Mouse (Mus musculus): ENCODE measurements around the gene Lpar3. TPM values are rescaled to one million over a fixed set of nuclear protein-coding genes. Genes with fewer than 3 reads are reported as not detected.

Lpar3 gene
- polyA plus RNA-seq (2016; fragmentation: Nextera tagmentation; extraction: Ambion mirVana) = 0.68 and 1.00 TPM in 2 replicates

DNA sequence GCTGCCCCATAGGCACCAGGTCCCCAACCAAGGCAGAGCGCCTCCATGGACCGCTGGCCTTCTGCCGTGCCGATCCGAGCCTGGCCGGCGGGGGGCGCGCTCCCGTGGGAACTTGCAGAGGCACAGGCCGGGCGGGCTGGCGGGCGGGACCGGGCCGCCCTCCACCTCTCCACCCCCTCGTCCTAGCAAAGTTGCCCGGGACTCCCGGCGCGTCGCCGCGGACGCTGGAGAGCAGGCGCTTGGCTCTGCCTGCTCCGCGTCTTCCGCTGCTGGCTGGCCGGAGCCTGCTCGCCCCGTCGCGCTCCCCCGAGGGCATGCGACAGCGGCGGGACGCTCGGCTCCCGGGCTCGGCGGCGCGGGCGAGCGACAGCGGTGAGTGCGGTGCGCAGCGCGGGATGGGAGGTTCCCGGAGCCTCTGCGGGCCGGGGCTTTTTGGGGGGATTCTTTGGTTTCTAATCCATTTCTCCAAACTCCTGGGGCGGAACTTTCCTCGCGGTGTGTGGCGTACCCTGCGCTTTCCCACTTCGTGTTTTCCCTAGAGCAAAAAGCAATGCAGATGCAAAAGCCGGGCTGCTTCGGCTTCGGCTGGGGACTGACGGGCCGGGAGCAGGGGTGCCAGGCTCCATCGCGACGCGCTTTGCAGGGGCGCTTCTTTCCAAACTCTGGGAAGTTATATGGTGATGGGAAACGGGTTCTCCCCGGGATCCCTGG is at the start of gene Lpar3:
TSS of gene Lpar3 (plus strand) at position 188 of the 711 bp plus-strand sequence.
- Histone ChIP-seq H3K36me3 (no peaks in the 10 kb centered on the region), H3K27me3 (ENCODE audit: insufficient read depth, poor library complexity, severe bottlenecking) (peaks cover 59% of the 10 kb centered on the region), H3K4me1 (replicated peaks) (peaks cover 15% of the 10 kb centered on the region; the same call in 1 of the 2 replicates), H3K27ac (peak within 1 kb of the TSS; percentile 74), H3K4me3 (peak within 1 kb of the TSS; percentile 62), H3K9me3 (no peaks in the 10 kb centered on the region)
- DNase-seq (ENCODE audit: low spot score) = peak; percentile 84
- under 1% methylated on average over 73 of the region's 73 CpGs for WGBS

GRCm38 (mm10) chr3:146173030-146173429 is 47.7 kb upstream of the Lpar3 start:
- H3K4me1 ChIP-seq (replicated peaks) = 0 out of 2 replicates have a peak, but pooled peaks cover under 1% of the 10 kb centered on the region
- H3K9me3 ChIP-seq = no peaks in the 10 kb centered on the region
- WGBS = 81% methylated on average over 5 of the region's 5 CpGs
- H3K27ac ChIP-seq = no peak overlapping the region
- H3K27me3 ChIP-seq (ENCODE audit: insufficient read depth, poor library complexity, severe bottlenecking) = no peaks in the 10 kb centered on the region
- H3K4me3 ChIP-seq = no peak overlapping the region
- no peaks in the 10 kb centered on the region for H3K36me3 ChIP-seq
- no peak for DNase-seq (ENCODE audit: low spot score)

- Histone ChIP-seq H3K27ac (no peak overlapping the region), H3K36me3 (no peaks in the 10 kb centered on the region), H3K4me3 (no peak overlapping the region), H3K9me3 (no peaks in the 10 kb centered on the region), H3K27me3 (ENCODE audit: insufficient read depth, poor library complexity, severe bottlenecking) (no peaks in the 10 kb centered on the region), H3K4me1 (replicated peaks) (peaks cover 7% of the 10 kb centered on the region)
- 91% methylated on average over 9 of the region's 9 CpGs for WGBS
- DNase-seq (ENCODE audit: low spot score) = no peak
Observed at GRCm38 (mm10) chr3:146174215-146174614, 46.5 kb upstream of the Lpar3 start.

GRCm38 (mm10) chr3:146177295-146177694 is 43.5 kb upstream of the Lpar3 start:
- WGBS = 86% methylated on average over 7 of the region's 7 CpGs
- peaks cover 7% of the 10 kb centered on the region for H3K4me1 ChIP-seq (replicated peaks)
- H3K9me3 ChIP-seq = no peaks in the 10 kb centered on the region

DNA sequence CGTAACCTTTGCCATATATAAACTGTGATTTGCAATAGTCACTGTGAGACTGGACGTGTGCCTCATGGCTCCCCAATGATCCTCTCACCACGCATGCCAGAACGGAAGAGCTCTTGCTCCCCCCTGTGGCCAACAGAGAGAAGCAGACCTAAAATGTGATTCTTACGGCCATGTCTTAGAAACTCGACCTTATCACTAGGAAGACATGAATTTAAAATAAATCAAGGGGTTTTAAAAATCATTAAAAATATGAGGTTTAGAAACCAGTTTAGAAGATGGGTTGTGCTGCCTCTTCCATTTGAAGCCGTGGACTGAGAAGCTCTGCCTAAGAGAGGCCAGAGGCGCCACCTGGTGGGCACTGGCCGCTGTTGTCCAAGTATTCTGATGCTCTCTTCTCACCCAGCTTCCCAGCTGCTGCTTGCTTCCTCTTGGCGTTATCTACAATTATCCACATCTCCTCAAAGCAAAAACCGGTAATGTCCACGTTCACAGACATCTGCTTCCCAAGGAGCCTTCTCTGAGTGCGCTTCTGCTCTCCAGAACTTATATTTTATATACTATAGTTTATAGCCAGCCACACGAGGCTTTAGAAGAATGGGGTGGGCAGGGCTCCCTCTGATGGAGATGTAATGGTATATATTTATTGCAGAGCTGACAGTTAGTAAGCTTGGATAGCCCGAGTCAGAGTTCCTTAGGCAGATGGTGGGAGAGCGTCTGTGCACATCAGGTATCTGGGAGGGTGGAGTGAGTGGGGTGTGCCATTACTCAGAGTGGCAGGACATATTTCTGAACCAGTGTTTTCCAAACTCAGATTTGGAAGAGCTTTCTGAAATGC is 42.8 kb upstream of the Lpar3 start:
- Histone ChIP-seq H3K4me1 (replicated peaks) (peaks cover 7% of the 10 kb centered on the region), H3K4me3 (peak overlapping the region; percentile 47), H3K27ac (peak overlapping the region; percentile 79), H3K36me3 (no peaks in the 10 kb centered on the region), H3K27me3 (ENCODE audit: insufficient read depth, poor library complexity, severe bottlenecking) (peaks cover 12% of the 10 kb centered on the region; the same call in 1 of the 2 replicates), H3K9me3 (no peaks in the 10 kb centered on the region)
- WGBS = 7% methylated on average over 16 of the region's 16 CpGs
- DNase-seq (ENCODE audit: low spot score) = peak; percentile 84

More at GRCm38 (mm10) chr3:146177295-146177694, 43.5 kb upstream of the Lpar3 start:
- Histone ChIP-seq H3K27me3 (ENCODE audit: insufficient read depth, poor library complexity, severe bottlenecking) (peaks cover 5% of the 10 kb centered on the region; the same call in 1 of the 2 replicates), H3K4me3 (no peak overlapping the region), H3K27ac (no peak overlapping the region), H3K36me3 (no peaks in the 10 kb centered on the region)
- DNase-seq (ENCODE audit: low spot score) = no peak

- H3K4me3 ChIP-seq = no peak overlapping the region
- peaks cover 10% of the 10 kb centered on the region for H3K4me1 ChIP-seq (replicated peaks)
- H3K9me3 ChIP-seq = no peaks in the 10 kb centered on the region
- H3K27ac ChIP-seq = no peak overlapping the region
- no peaks in the 10 kb centered on the region for H3K36me3 ChIP-seq
- DNase-seq (ENCODE audit: low spot score) = no peak
- WGBS = 39% methylated on average over 2 of the region's 2 CpGs
- peaks cover 29% of the 10 kb centered on the region for H3K27me3 ChIP-seq (ENCODE audit: insufficient read depth, poor library complexity, severe bottlenecking)
Observed at GRCm38 (mm10) chr3:146180341-146180740, 40.4 kb upstream of the Lpar3 start.

DNA sequence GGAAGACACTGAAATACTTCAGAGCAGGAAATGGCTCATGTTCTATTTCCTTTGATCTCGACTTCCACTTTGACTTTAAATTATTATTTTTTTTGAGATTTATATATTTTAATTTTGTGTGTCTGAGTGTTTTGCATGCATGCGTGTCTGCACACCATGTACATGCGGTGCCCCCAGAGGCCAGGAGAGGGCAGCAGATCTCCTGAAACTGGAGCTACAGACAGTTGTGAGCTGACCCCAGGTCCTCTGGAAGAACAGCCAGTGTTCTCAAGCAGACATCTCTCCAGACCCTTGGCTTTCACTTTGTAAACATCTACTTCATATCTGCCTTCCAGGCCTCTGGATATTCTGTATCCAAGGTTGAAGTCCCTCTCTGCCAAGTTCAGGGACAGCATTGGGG is 39.8 kb upstream of the Lpar3 start:
- H3K36me3 ChIP-seq = no peaks in the 10 kb centered on the region
- peaks cover 35% of the 10 kb centered on the region for H3K27me3 ChIP-seq (ENCODE audit: insufficient read depth, poor library complexity, severe bottlenecking)
- DNase-seq (ENCODE audit: low spot score) = peak; percentile 59
- no peak overlapping the region for H3K4me3 ChIP-seq
- no peaks in the 10 kb centered on the region for H3K9me3 ChIP-seq
- 38% methylated on average over 3 of the region's 3 CpGs for WGBS
- peaks cover 14% of the 10 kb centered on the region for H3K4me1 ChIP-seq (replicated peaks)
- no peak overlapping the region for H3K27ac ChIP-seq

DNA sequence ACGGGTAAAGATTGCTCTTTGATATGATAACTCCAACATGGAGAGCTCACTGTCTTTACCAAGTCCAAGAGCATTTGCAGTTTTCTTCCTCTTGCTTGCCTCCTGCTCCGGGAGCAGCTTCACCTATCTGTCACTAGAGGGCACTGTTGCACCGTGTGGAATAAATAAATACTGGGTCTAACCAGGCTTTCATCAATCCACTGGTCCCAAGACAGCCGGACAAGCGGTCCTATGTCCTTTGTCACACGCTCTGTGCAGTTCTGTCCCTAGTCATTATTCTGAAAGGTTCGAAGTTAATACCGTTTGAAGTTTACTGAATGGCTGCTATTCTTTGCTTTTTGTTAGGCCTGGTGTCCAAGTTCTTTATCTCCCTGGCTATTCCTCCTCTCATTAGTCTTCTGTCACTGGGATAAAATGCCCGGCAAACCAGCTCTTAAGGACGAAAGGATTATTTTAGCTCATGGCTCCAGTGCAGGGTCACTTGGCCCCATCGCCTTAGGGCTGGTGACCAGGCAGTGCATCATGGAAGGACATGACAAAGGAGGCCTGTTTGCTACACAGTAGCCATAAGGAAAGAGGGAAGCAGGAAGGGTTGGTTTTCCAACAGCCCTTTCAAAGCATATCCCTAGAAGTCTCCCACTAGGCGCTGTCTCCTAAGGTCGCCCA is 35.6 kb upstream of the Lpar3 start:
- 26% methylated on average over 13 of the region's 13 CpGs for WGBS
- no peaks in the 10 kb centered on the region for H3K9me3 ChIP-seq
- H3K36me3 ChIP-seq = no peaks in the 10 kb centered on the region
- no peak overlapping the region for H3K4me3 ChIP-seq
- peaks cover 12% of the 10 kb centered on the region; the same call in 1 of the 2 replicates for H3K4me1 ChIP-seq (replicated peaks)
- peak; percentile 71 for DNase-seq (ENCODE audit: low spot score)
- peak overlapping the region; percentile 50; the same call in 1 of the 2 replicates for H3K27ac ChIP-seq
- H3K27me3 ChIP-seq (ENCODE audit: insufficient read depth, poor library complexity, severe bottlenecking) = peaks cover 57% of the 10 kb centered on the region

GRCm38 (mm10) chr3:146186033-146186432 is 34.7 kb upstream of the Lpar3 start:
- peaks cover 13% of the 10 kb centered on the region; the same call in 1 of the 2 replicates for H3K4me1 ChIP-seq (replicated peaks)
- WGBS = 87% methylated on average over 10 of the region's 10 CpGs
- peaks cover 57% of the 10 kb centered on the region for H3K27me3 ChIP-seq (ENCODE audit: insufficient read depth, poor library complexity, severe bottlenecking)
- H3K27ac ChIP-seq = no peak overlapping the region
- DNase-seq (ENCODE audit: low spot score) = no peak
- H3K4me3 ChIP-seq = no peak overlapping the region
- H3K36me3 ChIP-seq = no peaks in the 10 kb centered on the region
- no peaks in the 10 kb centered on the region for H3K9me3 ChIP-seq

- H3K27ac ChIP-seq = no peak overlapping the region
- DNase-seq (ENCODE audit: low spot score) = peak; percentile 19
- 66% methylated on average over 10 of the region's 10 CpGs for WGBS
- peaks cover 15% of the 10 kb centered on the region; the same call in 1 of the 2 replicates for H3K4me1 ChIP-seq (replicated peaks)
- no peaks in the 10 kb centered on the region for H3K36me3 ChIP-seq
- H3K9me3 ChIP-seq = no peaks in the 10 kb centered on the region
- no peak overlapping the region for H3K4me3 ChIP-seq
- peaks cover 29% of the 10 kb centered on the region for H3K27me3 ChIP-seq (ENCODE audit: insufficient read depth, poor library complexity, severe bottlenecking)
Observed at GRCm38 (mm10) chr3:146189933-146190332, 30.8 kb upstream of the Lpar3 start.

DNA sequence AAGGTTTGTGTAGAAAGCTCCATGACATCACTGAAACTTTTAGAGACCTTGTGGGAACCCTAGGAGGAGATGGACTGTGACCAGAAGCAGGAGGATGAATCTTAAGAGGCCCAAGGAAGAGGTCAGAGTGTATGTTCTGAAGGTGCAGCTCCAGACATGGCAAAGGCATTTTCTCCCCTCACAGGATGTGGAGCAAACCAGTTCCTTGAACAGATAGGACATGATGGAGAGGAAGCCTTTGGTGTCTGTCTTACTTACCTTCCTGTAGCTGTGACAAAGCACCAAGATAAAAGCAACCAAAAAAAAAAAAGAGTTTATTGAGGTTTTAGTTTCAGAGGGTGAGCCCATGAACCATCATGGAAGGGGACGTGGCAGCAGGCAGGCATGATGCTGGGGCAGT is 28.3 kb upstream of the Lpar3 start:
- no peaks in the 10 kb centered on the region for H3K9me3 ChIP-seq
- no peak overlapping the region for H3K27ac ChIP-seq
- peaks cover 9% of the 10 kb centered on the region for H3K27me3 ChIP-seq (ENCODE audit: insufficient read depth, poor library complexity, severe bottlenecking)
- H3K4me3 ChIP-seq = no peak overlapping the region
- no peak for DNase-seq (ENCODE audit: low spot score)
- 98% methylated on average over 1 of the region's 1 CpGs for WGBS
- H3K4me1 ChIP-seq (replicated peaks) = peaks cover 17% of the 10 kb centered on the region
- no peaks in the 10 kb centered on the region for H3K36me3 ChIP-seq

- H3K27ac ChIP-seq = no peak overlapping the region
- H3K36me3 ChIP-seq = no peaks in the 10 kb centered on the region
- H3K9me3 ChIP-seq = no peaks in the 10 kb centered on the region
- WGBS = 90% methylated on average over 5 of the region's 5 CpGs
- H3K27me3 ChIP-seq (ENCODE audit: insufficient read depth, poor library complexity, severe bottlenecking) = no peaks in the 10 kb centered on the region
- no peak overlapping the region for H3K4me3 ChIP-seq
- peaks cover 12% of the 10 kb centered on the region for H3K4me1 ChIP-seq (replicated peaks)
- no peak for DNase-seq (ENCODE audit: low spot score)
Observed at GRCm38 (mm10) chr3:146195153-146195552, 25.6 kb upstream of the Lpar3 start.

Data from hindbrain, embryonic 10.5 days (tissue).